Mouse (Mus musculus) CH12.LX (cell line): ENCODE measurements around the gene Card9. TPM values are rescaled to one million over a fixed set of nuclear protein-coding genes. Genes with fewer than 3 reads are reported as not detected.

Experiments
- DNase-seq: peaks from one replicate; pipeline ENCODE4 v3.0.0-alpha.2; 2013; ENCODE audit errors: extremely low read depth
- H3K27ac ChIP-seq: 2 replicates; pipeline ENCODE4 v1.5.1; 2012; ENCODE audit warnings: low read depth, mild to moderate bottlenecking, control low read depth, moderate library complexity; ENCODE audit not compliant: insufficient read depth
- H3K27me3 ChIP-seq: replicated peaks from 2 replicates; pipeline ENCODE3; 2012; ENCODE audit warnings: inconsistent platforms
- H3K36me3 ChIP-seq, 2 experiments: replicated peaks in 1 of 2; 2 replicates each; pipeline versions ENCODE3 to v1.6.1; 2012; ENCODE audit warnings: inconsistent platforms in 1 of 2, low read length in 1 of 2, mild to moderate bottlenecking in 1 of 2, mixed read lengths in 1 of 2, moderate library complexity in 1 of 2; ENCODE audit not compliant: control insufficient read depth in 1 of 2, insufficient read depth in 1 of 2
- H3K4me1 ChIP-seq, 2 experiments: 2 replicates each; pipeline ENCODE4 v1.6.1; 2012; ENCODE audit warnings: inconsistent platforms in 1 of 2, moderate library complexity in 1 of 2; ENCODE audit not compliant: insufficient read depth in 2 of 2, control insufficient read depth in 1 of 2
- H3K4me2 ChIP-seq: 2 replicates; pipeline ENCODE4 v1.6.1; 2012; ENCODE audit warnings: low read depth, mild to moderate bottlenecking, control low read depth; ENCODE audit not compliant: poor library complexity, insufficient read depth, severe bottlenecking
- H3K4me3 ChIP-seq, 3 experiments: fragments of 150-350 bp in 1 of 3; sonication (generic) in 1 of 3; replicated peaks in 1 of 3; 2 replicates each; pipeline versions ENCODE3 to v1.5.1; 2011 to 2012; ENCODE audit warnings: low read depth in 2 of 3, low read length in 2 of 3, mild to moderate bottlenecking in 2 of 3, moderate library complexity in 2 of 3, control low read depth in 1 of 3, improper control_type of control experiment in 1 of 3, inconsistent platforms in 1 of 3, mixed read lengths in 1 of 3; ENCODE audit not compliant: poor library complexity in 1 of 3
- H3K79me2 ChIP-seq: replicated peaks from 2 replicates; pipeline ENCODE4 v1.6.1; 2012; ENCODE audit warnings: mild to moderate bottlenecking, moderate library complexity; ENCODE audit not compliant: control insufficient read depth, poor library complexity, insufficient read depth, severe bottlenecking; ENCODE audit errors: extremely low read depth
- H3K9ac ChIP-seq: 2 replicates; pipeline ENCODE4 v1.6.1; 2012; ENCODE audit warnings: low read depth, mild to moderate bottlenecking, control low read depth, moderate library complexity; ENCODE audit not compliant: insufficient read depth
- H3K9me3 ChIP-seq: replicated peaks from 2 replicates; pipeline ENCODE3; 2012; ENCODE audit warnings: low read length, inconsistent platforms, mixed read lengths
- CHD1 ChIP-seq: IDR thresholded peaks from 2 replicates; pipeline ENCODE4 v1.6.1; 2012; ENCODE audit warnings: low read depth, low read length, improper control_type of control experiment, inconsistent platforms
- CTCF ChIP-seq, 2 experiments: IDR thresholded peaks in 1 of 2; conservative IDR thresholded peaks in 1 of 2; 2 replicates each; pipeline ENCODE4 v1.5.1; 2011 to 2012; ENCODE audit warnings: low read depth in 2 of 2, low read length in 2 of 2, improper control_type of control experiment in 1 of 2, inconsistent platforms in 1 of 2, mild to moderate bottlenecking in 1 of 2, moderate library complexity in 1 of 2
- E2F4 ChIP-seq: IDR thresholded peaks from 2 replicates; pipeline ENCODE4 v1.6.1; 2011; ENCODE audit warnings: low read depth, low read length, improper control_type of control experiment; ENCODE audit not compliant: insufficient replicate concordance
- ELF1 ChIP-seq: IDR thresholded peaks from 2 replicates; pipeline ENCODE4 v1.6.1; 2014; ENCODE audit warnings: low read depth, mild to moderate bottlenecking, inconsistent platforms, low read length, improper control_type of control experiment
- EP300 ChIP-seq: IDR thresholded peaks from 2 replicates; pipeline ENCODE4 v1.6.1; 2011; ENCODE audit warnings: low read length, improper control_type of control experiment
- ETS1 ChIP-seq: conservative IDR thresholded peaks from 2 replicates; pipeline ENCODE4 v1.6.1; 2012; ENCODE audit warnings: low read depth, mild to moderate bottlenecking, inconsistent platforms, low read length, improper control_type of control experiment, moderate library complexity
- GABPA ChIP-seq: IDR thresholded peaks from 2 replicates; pipeline ENCODE4 v1.6.1; 2012; ENCODE audit warnings: low read depth, low read length, improper control_type of control experiment, inconsistent platforms; ENCODE audit not compliant: insufficient replicate concordance
- IRF4 ChIP-seq: IDR thresholded peaks from 2 replicates; pipeline ENCODE4 v1.6.1; 2014; ENCODE audit warnings: low read depth, mild to moderate bottlenecking, inconsistent platforms, low read length, improper control_type of control experiment
- JUN ChIP-seq: IDR thresholded peaks from 2 replicates; pipeline ENCODE4 v1.6.1; 2011; ENCODE audit warnings: low read depth, mild to moderate bottlenecking, low read length, improper control_type of control experiment, moderate library complexity; ENCODE audit not compliant: insufficient read depth
- JUND ChIP-seq: conservative IDR thresholded peaks from 2 replicates; pipeline ENCODE4 v1.6.1; 2011; ENCODE audit warnings: low read depth, low read length, improper control_type of control experiment
- KAT2A ChIP-seq: IDR thresholded peaks from 2 replicates; pipeline ENCODE4 v1.6.1; 2012; ENCODE audit warnings: low read length, improper control_type of control experiment, inconsistent platforms; ENCODE audit not compliant: insufficient replicate concordance
- MAFK ChIP-seq: IDR thresholded peaks from 2 replicates; pipeline ENCODE4 v1.6.1; 2011; ENCODE audit warnings: low read length, improper control_type of control experiment; ENCODE audit not compliant: insufficient replicate concordance
- MAX ChIP-seq: IDR thresholded peaks from 2 replicates; pipeline ENCODE4 v1.6.1; 2011; ENCODE audit warnings: low read length, improper control_type of control experiment
- MAZ ChIP-seq: IDR thresholded peaks from 2 replicates; pipeline ENCODE4 v1.6.1; 2012; ENCODE audit warnings: low read depth, mild to moderate bottlenecking, inconsistent platforms, low read length, improper control_type of control experiment, moderate library complexity
- MEF2A ChIP-seq: IDR thresholded peaks from 2 replicates; pipeline ENCODE4 v1.6.1; 2014; ENCODE audit warnings: low read depth, mild to moderate bottlenecking, inconsistent platforms, low read length, improper control_type of control experiment, borderline replicate concordance
- MYC ChIP-seq: IDR thresholded peaks from 2 replicates; pipeline ENCODE4 v1.6.1; 2011; ENCODE audit warnings: low read depth, mild to moderate bottlenecking, improper control_type of control experiment, low read length
- NELFE ChIP-seq: IDR thresholded peaks from 2 replicates; pipeline ENCODE4 v1.6.1; 2011; ENCODE audit warnings: low read depth, low read length, improper control_type of control experiment
- POLR2A ChIP-seq: IDR thresholded peaks from 2 replicates; pipeline ENCODE4 v1.6.1; 2011; ENCODE audit warnings: low read depth, mild to moderate bottlenecking, improper control_type of control experiment, low read length
- RAD21 ChIP-seq: IDR thresholded peaks from 2 replicates; pipeline ENCODE4 v1.6.1; 2011; ENCODE audit warnings: low read depth, mild to moderate bottlenecking, low read length, improper control_type of control experiment, moderate library complexity
- RCOR1 ChIP-seq: conservative IDR thresholded peaks from 2 replicates; pipeline ENCODE4 v1.6.1; 2012; ENCODE audit warnings: low read depth, mild to moderate bottlenecking, inconsistent platforms, low read length, improper control_type of control experiment
- SIN3A ChIP-seq: IDR thresholded peaks from 2 replicates; pipeline ENCODE4 v1.6.1; 2012; ENCODE audit warnings: low read length, improper control_type of control experiment, inconsistent platforms
- SMC3 ChIP-seq: IDR thresholded peaks from 2 replicates; pipeline ENCODE4 v1.6.1; 2011; ENCODE audit warnings: low read depth, low read length, improper control_type of control experiment
- TBP ChIP-seq: conservative IDR thresholded peaks from 2 replicates; pipeline ENCODE4 v1.6.1; 2011; ENCODE audit warnings: low read depth, low read length, improper control_type of control experiment
- UBTF ChIP-seq: IDR thresholded peaks from 2 replicates; pipeline ENCODE4 v1.6.1; 2012; ENCODE audit warnings: low read depth, mild to moderate bottlenecking, inconsistent platforms, low read length, improper control_type of control experiment, moderate library complexity
- USF2 ChIP-seq: conservative IDR thresholded peaks from 2 replicates; pipeline ENCODE4 v1.6.1; 2011; ENCODE audit warnings: low read depth, low read length, improper control_type of control experiment
- ZC3H11A ChIP-seq: IDR thresholded peaks from 2 replicates; pipeline ENCODE4 v1.6.1; 2012; ENCODE audit warnings: low read depth, mild to moderate bottlenecking, inconsistent platforms, low read length, improper control_type of control experiment
- dilution Hi-C: fragments of 300-500 bp; cut with MboI; formaldehyde crosslinking; loops from 2 replicates; pipeline ENCODE4 v1.14.3; 2020; ENCODE audit warnings: low sequenced_read_pairs; ENCODE audit not compliant: extremely low pct_unique_long_range_greater_than_20kb, extremely low pct_ligation_motif_present
- in situ Hi-C: fragments of 300-500 bp; cut with MboI; formaldehyde crosslinking; loops from 3 replicates; pipeline ENCODE4 v1.14.3; 2019; ENCODE audit warnings: low sequenced_read_pairs, low pct_ligation_motif_present, low pct_unique_long_range_greater_than_20kb, mixed read lengths
- polyA plus RNA-seq: library from polyadenylated mRNA; unstranded; fragments of >175 nt; gene quantifications from 2 replicates; pipeline ENCODE4 v1.2.1, GENCODE M21; 2012; ENCODE audit warnings: low read depth; ENCODE audit not compliant: insufficient read length
- total RNA-seq, 2 experiments: library from RNA; depleted of rRNA; stranded (reverse); fragments of 300-350 nt in 1 of 2; fragments of >200 nt in 1 of 2; gene quantifications; 2 replicates each; pipeline ENCODE4 v1.2.3; 2012 to 2014

Card9 gene
- total and polyA plus RNA-seq, 3 experiments: 0.32 to 0.44 (median 0.42) TPM

- in situ Hi-C loops (no loop called here), dilution Hi-C loops (no loop called here)
- Histone ChIP-seq H3K4me2 (no peak overlapping the region), H3K4me3 (no peak overlapping the region), H3K36me3 (peaks cover 93 to 100% of the 10 kb centered on the region in 2 experiments), H3K79me2 (no peaks in the 10 kb centered on the region), H3K9me3 (no peaks in the 10 kb centered on the region), H3K4me1 (no peaks in the 10 kb centered on the region), H3K27me3 (no peaks in the 10 kb centered on the region), H3K9ac (no peak overlapping the region), H3K27ac (no peak overlapping the region)
- no peak for DNase-seq
- TF ChIP-seq GABPA (no peak), RAD21 (no peak), MYC (no peak), MAZ (no peak), ETS1 (no peak), JUN (no peak), MAFK (no peak), RCOR1 (no peak), TBP (no peak), EP300 (no peak), IRF4 (no peak), KAT2A (no peak), NELFE (no peak), E2F4 (no peak), ELF1 (no peak), ZC3H11A (no peak), MEF2A (no peak), SIN3A (no peak), CHD1 (no peak), UBTF (no peak)
Measured at GRCm38 (mm10) chr2:26372396-26372795, 11.7 kb upstream of the Card9 start.

- H3K4me3 ChIP-seq: no peak overlapping the region
- no peaks in the 10 kb centered on the region for H3K4me1 ChIP-seq
- in situ Hi-C loops: no loop called here
- H3K9ac ChIP-seq: no peak overlapping the region
- TF ChIP-seq UBTF (no peak), CHD1 (no peak), IRF4 (no peak), MEF2A (no peak), CTCF (conservative IDR thresholded peaks at IDR 0.05 in 1 of 2, IDR thresholded peaks at IDR 0.05 in 1 of 2; ENCODE audit: low read depth in 2 of 2, low read length in 2 of 2) (no peak), TBP (no peak), MYC (no peak), POLR2A (no peak), SIN3A (no peak), MAX (no peak), JUND (no peak), NELFE (no peak), SMC3 (no peak), KAT2A (no peak), USF2 (no peak), ELF1 (no peak)
- no peaks in the 10 kb centered on the region for H3K9me3 ChIP-seq
- H3K27ac ChIP-seq: no peak overlapping the region
- H3K27me3 ChIP-seq: no peaks in the 10 kb centered on the region
- dilution Hi-C loops: no loop called here
- H3K79me2 ChIP-seq: no peaks in the 10 kb centered on the region
- no peak for DNase-seq
- no peak overlapping the region for H3K4me2 ChIP-seq
- peaks cover 94 to 100% of the 10 kb centered on the region in 2 experiments for H3K36me3 ChIP-seq
Measured at GRCm38 (mm10) chr2:26368572-26368971, 7.9 kb upstream of the Card9 start.
